Mouse (Mus musculus) liver, postnatal 0 days (tissue): ENCODE measurements at regions not wholly inside any gene's neighbourhood (a gene's known extent, or its start where the extent isn't known, plus 50 kb on each side); places are given as distances from the start of the nearest gene placed in this dataset.

Experiments used
- CTCF ChIP-seq: sonication (generic); IDR thresholded peaks from 2 replicates; pipeline ENCODE4 v1.5.1; 2016; ENCODE audit warnings: antibody characterized with exemption, low read depth
- EP300 ChIP-seq: IDR thresholded peaks from 2 replicates; pipeline ENCODE4 v1.6.1; 2016; ENCODE audit warnings: antibody characterized with exemption, low read depth, mild to moderate bottlenecking

DNA sequence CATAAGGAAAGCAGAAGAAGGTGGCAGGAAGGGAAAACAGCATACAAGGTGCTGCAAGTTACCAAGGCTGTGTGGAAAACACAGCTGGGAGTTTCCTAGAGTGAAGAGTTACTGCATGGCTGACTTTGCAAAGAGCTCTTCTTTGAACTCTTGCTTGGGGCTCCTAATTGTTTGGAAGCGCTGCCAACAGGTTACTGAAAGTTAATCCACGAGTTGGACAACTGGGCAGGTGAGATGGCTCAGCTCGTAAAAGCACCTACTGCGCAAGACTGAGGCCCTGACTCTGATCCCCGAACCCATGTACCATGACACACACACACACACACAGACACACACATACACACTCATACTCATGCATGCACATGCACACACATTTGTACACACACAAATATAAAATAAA is 77.5 kb upstream of the Acsl1 start:
- TF ChIP-seq CTCF (no peak), EP300 (no peak)
